Mouse (Mus musculus): Measurements from ENCODE around the gene Vsx1. TPM values are rescaled to one million over a fixed set of nuclear protein-coding genes. Genes with fewer than 3 reads are reported as not detected.
A peak's percentile ranks its signal among the peaks of the same experiment; 100 is the strongest.

Vsx1 gene
- polyA plus RNA-seq, 1 experiment: not detected

DNA sequence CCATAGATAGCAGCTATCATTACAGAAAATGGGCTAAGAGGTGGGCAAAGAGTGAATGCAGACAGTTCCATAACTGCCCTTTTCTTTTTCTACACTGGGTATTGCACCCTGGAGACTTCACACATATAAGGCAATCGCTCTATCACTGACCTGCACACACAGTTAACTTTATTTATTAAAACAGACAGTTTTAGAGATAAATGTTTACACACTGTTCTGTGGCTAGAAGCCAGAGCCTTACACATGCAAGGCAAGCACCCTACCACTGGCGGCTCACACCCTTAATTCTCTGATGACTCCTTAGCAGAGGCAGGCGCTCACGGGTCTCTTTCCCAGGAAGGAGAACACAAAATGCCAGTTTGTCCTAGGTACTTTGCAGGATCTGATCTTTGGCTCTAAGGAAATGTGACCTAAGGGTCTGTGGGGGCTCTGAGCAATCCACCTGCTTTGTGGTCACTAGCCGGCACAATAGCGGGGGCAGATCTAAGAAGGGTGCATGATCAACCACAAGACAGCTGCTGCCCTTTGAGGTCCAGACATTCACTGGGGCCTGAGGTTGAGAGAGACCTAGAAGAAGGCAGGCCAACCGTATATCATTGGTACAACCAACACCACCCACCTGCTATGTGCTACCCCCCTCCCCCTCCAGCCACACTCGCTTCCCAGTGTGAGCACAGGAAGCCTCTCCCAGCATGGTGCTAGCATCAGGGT is 42.6 kb downstream of the Vsx1 start:
- no peak overlapping the region for H3K4me2 ChIP-seq (ENCODE audit: low read depth)
- peaks cover 5% of the 10 kb centered on the region for H3K27me3 ChIP-seq (ENCODE audit: control insufficient read depth, insufficient read depth, insufficient read length)
- no peak overlapping the region for H3ac ChIP-seq (ENCODE audit: control insufficient read depth, insufficient read length)
- TF ChIP-seq E2F4 (IDR thresholded peaks at IDR 0.05; ENCODE audit: insufficient read depth): no peak
- TF ChIP-seq USF1 (IDR thresholded peaks at IDR 0.05; ENCODE audit: low read depth): no peak
- TF ChIP-seq POLR2AphosphoS2 (IDR thresholded peaks at IDR 0.05; ENCODE audit: insufficient read length, low read depth): no peak
- no peak for TF ChIP-seq CEBPB (IDR thresholded peaks at IDR 0.05; ENCODE audit: insufficient read depth, poor library complexity, severe bottlenecking)
- TF ChIP-seq REST (IDR thresholded peaks at IDR 0.05; ENCODE audit: insufficient read depth, insufficient read length): no peak
- no peak for TF ChIP-seq POLR2A (IDR thresholded peaks at IDR 0.05; ENCODE audit: insufficient read length, low read depth)
- TF ChIP-seq MYOD1 (IDR thresholded peaks at IDR 0.05; ENCODE audit: control insufficient read depth in 1 of 3, insufficient read length in 2 of 3, low read depth in 2 of 3): peak in 2 of 3 experiments; percentile 60 to 90
- TF ChIP-seq MAX (IDR thresholded peaks at IDR 0.05; ENCODE audit: low read depth): no peak
- TF ChIP-seq MYOG (IDR thresholded peaks at IDR 0.05; ENCODE audit: control insufficient read depth in 1 of 3, insufficient read depth in 1 of 3, insufficient read length in 2 of 3, low read depth in 2 of 3): peak in 1 of 3 experiments; percentile 81
- no peak for TF ChIP-seq SRF (IDR thresholded peaks at IDR 0.05; ENCODE audit: control insufficient read depth, insufficient read length, low read depth)
- TF ChIP-seq TCF3 (IDR thresholded peaks at IDR 0.05; ENCODE audit: insufficient read length, low read depth): no peak
- TF ChIP-seq TCF12 (IDR thresholded peaks at IDR 0.05; ENCODE audit: insufficient read depth, poor library complexity, severe bottlenecking): peak; percentile 49
- H3K36me3 ChIP-seq (ENCODE audit: control insufficient read depth, insufficient read depth): no peaks in the 10 kb centered on the region
- H3K79me2 ChIP-seq (ENCODE audit: control insufficient read depth, insufficient read depth): no peaks in the 10 kb centered on the region
- no peak overlapping the region for H3K4me3 ChIP-seq

- no peak for TF ChIP-seq CEBPB (IDR thresholded peaks at IDR 0.05; ENCODE audit: insufficient read depth, poor library complexity, severe bottlenecking)
- no peak for TF ChIP-seq E2F4 (IDR thresholded peaks at IDR 0.05; ENCODE audit: insufficient read depth)
- TF ChIP-seq REST (IDR thresholded peaks at IDR 0.05; ENCODE audit: insufficient read depth, insufficient read length): no peak
- no peak for TF ChIP-seq MYOG (IDR thresholded peaks at IDR 0.05; ENCODE audit: control insufficient read depth in 1 of 3, insufficient read depth in 1 of 3, insufficient read length in 2 of 3, low read depth in 2 of 3)
- TF ChIP-seq MYOD1 (IDR thresholded peaks at IDR 0.05; ENCODE audit: control insufficient read depth in 1 of 3, insufficient read length in 2 of 3, low read depth in 2 of 3): no peak
- TF ChIP-seq TCF3 (IDR thresholded peaks at IDR 0.05; ENCODE audit: insufficient read length, low read depth): no peak
- no peak for TF ChIP-seq MAX (IDR thresholded peaks at IDR 0.05; ENCODE audit: low read depth)
- no peak for TF ChIP-seq POLR2A (IDR thresholded peaks at IDR 0.05; ENCODE audit: insufficient read length, low read depth)
- TF ChIP-seq SRF (IDR thresholded peaks at IDR 0.05; ENCODE audit: control insufficient read depth, insufficient read length, low read depth): no peak
- TF ChIP-seq POLR2AphosphoS2 (IDR thresholded peaks at IDR 0.05; ENCODE audit: insufficient read length, low read depth): no peak
- TF ChIP-seq USF1 (IDR thresholded peaks at IDR 0.05; ENCODE audit: low read depth): no peak
- no peak for TF ChIP-seq TCF12 (IDR thresholded peaks at IDR 0.05; ENCODE audit: insufficient read depth, poor library complexity, severe bottlenecking)
- no peaks in the 10 kb centered on the region for H3K79me2 ChIP-seq (ENCODE audit: control insufficient read depth, insufficient read depth)
- no peaks in the 10 kb centered on the region for H3K36me3 ChIP-seq (ENCODE audit: control insufficient read depth, insufficient read depth)
- H3K4me3 ChIP-seq: no peak overlapping the region
- no peak overlapping the region for H3ac ChIP-seq (ENCODE audit: control insufficient read depth, insufficient read length)
- H3K27me3 ChIP-seq (ENCODE audit: control insufficient read depth, insufficient read depth, insufficient read length): peaks cover 5% of the 10 kb centered on the region
- H3K4me2 ChIP-seq (ENCODE audit: low read depth): no peak overlapping the region
Measured at GRCm38 (mm10) chr2:150645225-150645624, 43.9 kb downstream of the Vsx1 start.

- TF ChIP-seq MYOD1 (IDR thresholded peaks at IDR 0.05; ENCODE audit: control insufficient read depth in 1 of 3, insufficient read length in 2 of 3, low read depth in 2 of 3) (no peak), REST (IDR thresholded peaks at IDR 0.05; ENCODE audit: insufficient read depth, insufficient read length) (no peak), POLR2AphosphoS2 (IDR thresholded peaks at IDR 0.05; ENCODE audit: insufficient read length, low read depth) (no peak), POLR2A (IDR thresholded peaks at IDR 0.05; ENCODE audit: insufficient read length, low read depth) (no peak), MAX (IDR thresholded peaks at IDR 0.05; ENCODE audit: low read depth) (no peak), E2F4 (IDR thresholded peaks at IDR 0.05; ENCODE audit: insufficient read depth) (no peak), TCF12 (IDR thresholded peaks at IDR 0.05; ENCODE audit: insufficient read depth, poor library complexity, severe bottlenecking) (no peak), SRF (IDR thresholded peaks at IDR 0.05; ENCODE audit: control insufficient read depth, insufficient read length, low read depth) (no peak), TCF3 (IDR thresholded peaks at IDR 0.05; ENCODE audit: insufficient read length, low read depth) (no peak)
- peaks cover 5% of the 10 kb centered on the region for H3K27me3 ChIP-seq (ENCODE audit: control insufficient read depth, insufficient read depth, insufficient read length)
Measured at GRCm38 (mm10) chr2:150643726-150644415, 45.3 kb downstream of the Vsx1 start.

DNA sequence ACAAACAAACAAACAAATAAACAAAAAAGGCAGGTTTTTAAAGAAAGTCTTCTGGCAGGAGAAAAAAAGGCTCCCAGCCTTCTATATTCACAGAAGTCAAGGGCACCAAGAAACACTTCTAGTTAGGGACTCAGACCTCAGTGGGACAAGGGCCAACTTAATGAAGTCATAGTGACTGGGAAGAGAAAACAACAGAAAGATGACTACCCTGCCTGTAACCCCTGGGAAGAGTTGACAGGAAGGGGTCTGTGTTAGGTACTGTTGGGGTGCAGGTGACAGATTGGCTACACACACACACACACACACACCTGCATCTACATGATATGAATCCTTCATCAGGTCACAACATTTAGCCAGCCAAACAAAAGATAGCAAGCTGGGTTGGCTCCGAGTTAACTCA is 46.0 kb downstream of the Vsx1 start:
- TF ChIP-seq E2F4 (IDR thresholded peaks at IDR 0.05; ENCODE audit: insufficient read depth) (no peak), TCF3 (IDR thresholded peaks at IDR 0.05; ENCODE audit: insufficient read length, low read depth) (no peak), USF1 (IDR thresholded peaks at IDR 0.05; ENCODE audit: low read depth) (no peak)

More at GRCm38 (mm10) chr2:150643726-150644415, 45.3 kb downstream of the Vsx1 start:
- H3K36me3 ChIP-seq (ENCODE audit: control insufficient read depth, insufficient read depth): no peaks in the 10 kb centered on the region
- no peak overlapping the region for H3ac ChIP-seq (ENCODE audit: control insufficient read depth, insufficient read length)
- H3K4me2 ChIP-seq (ENCODE audit: low read depth): no peak overlapping the region
- no peaks in the 10 kb centered on the region for H3K79me2 ChIP-seq (ENCODE audit: control insufficient read depth, insufficient read depth)
- H3K4me3 ChIP-seq: no peak overlapping the region

More for the DNA sequence above, 46.0 kb downstream of the Vsx1 start:
- Histone ChIP-seq H3K4me2 (ENCODE audit: low read depth) (no peak overlapping the region), H3ac (ENCODE audit: control insufficient read depth, insufficient read length) (no peak overlapping the region), H3K79me2 (ENCODE audit: control insufficient read depth, insufficient read depth) (no peaks in the 10 kb centered on the region), H3K4me3 (no peak overlapping the region), H3K27me3 (ENCODE audit: control insufficient read depth, insufficient read depth, insufficient read length) (peaks cover 1% of the 10 kb centered on the region), H3K36me3 (ENCODE audit: control insufficient read depth, insufficient read depth) (no peaks in the 10 kb centered on the region)
